Mouse (Mus musculus) NIH3T3 (cell line): Measurements from ENCODE around the gene Lef1.

Source experiments
- DNase-seq: peaks from one replicate; pipeline ENCODE4 v3.0.0-alpha.2; 2012; ENCODE audit warnings: low read depth

Lef1 gene

DNA sequence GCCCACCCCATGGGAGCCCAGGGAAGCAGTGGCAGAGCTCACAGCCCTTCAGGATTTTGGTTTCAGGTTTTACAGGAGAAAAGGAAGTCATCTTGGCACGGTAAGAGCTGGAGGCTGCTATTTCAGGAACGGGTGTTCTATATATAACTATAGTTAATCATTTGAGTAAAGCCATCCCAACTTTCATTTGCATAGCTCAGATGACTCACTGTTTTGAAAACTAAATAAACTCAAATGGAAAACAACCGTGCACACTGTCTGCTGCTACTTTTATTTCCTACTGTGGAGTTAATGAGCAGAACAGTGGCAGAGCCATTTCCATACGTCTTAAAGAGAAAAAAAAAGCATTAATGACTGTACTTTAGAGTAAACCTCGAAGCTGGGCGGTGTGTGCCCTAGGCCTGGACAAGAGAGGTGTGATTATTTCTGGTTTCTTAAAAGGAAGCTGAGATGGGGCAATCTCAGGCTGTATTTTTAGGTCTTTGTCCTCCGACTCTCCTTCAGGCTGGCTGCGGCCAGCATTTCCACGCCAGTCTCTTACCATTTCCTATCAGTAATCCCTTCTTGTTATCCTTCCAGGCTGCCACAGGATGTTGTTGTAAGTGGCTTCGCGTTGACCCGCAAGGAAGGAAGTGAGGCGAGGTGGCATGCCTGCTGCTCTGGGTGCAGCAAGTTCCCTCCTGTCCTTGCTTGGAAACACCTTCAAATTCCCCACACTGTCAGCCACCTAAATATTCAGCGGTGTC is 29.2 kb downstream of the Lef1 start:
- peak; percentile 20 for DNase-seq

GRCm38 (mm10) chr3:131140091-131140462 is 29.8 kb downstream of the Lef1 start:
- no peak for DNase-seq

DNA sequence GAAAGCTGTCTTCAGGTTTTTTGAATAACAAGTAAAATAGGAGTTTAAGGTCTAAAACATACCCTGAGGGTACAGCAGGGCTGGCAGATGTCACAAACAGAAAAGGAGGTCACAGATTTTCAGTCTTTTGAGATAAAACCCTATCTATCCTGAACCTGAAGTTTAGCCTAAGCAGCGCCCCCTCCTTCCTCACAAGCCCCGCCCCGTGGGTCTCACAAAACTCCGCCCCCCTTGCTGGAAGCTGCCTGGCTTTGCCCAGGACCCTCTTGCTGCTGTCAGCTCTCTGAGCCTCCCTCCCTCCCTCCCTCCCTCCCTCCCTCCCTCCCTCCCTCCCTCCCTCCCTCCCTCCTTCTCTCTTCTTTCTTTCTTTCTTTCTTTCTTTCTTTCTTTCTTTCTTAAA is 31.3 kb downstream of the Lef1 start:
- DNase-seq: no peak

DNA sequence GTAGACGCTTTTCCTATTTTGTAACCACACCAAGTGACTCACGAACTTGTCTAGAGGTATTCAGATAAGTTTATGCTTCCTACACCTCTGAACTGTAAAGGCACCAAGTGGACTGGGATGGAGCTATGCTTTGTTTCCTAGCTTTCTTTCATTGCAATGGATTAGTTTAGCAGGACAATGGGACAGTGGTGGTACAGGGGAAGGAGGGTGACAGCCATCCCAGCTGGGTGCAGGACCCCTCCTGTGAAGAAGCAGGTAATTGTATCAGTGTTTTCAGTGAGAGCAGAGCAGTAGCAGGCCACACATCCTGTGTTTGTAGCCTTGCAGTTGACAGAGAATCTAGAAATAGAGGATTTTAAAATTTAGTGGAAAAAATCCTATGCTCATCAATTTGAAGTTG is 34.0 kb downstream of the Lef1 start:
- no peak for DNase-seq

- no peak for DNase-seq
Observed at GRCm38 (mm10) chr3:131152921-131153320, 42.6 kb downstream of the Lef1 start.

GRCm38 (mm10) chr3:131153896-131154295 is 43.6 kb downstream of the Lef1 start:
- no peak for DNase-seq

DNA sequence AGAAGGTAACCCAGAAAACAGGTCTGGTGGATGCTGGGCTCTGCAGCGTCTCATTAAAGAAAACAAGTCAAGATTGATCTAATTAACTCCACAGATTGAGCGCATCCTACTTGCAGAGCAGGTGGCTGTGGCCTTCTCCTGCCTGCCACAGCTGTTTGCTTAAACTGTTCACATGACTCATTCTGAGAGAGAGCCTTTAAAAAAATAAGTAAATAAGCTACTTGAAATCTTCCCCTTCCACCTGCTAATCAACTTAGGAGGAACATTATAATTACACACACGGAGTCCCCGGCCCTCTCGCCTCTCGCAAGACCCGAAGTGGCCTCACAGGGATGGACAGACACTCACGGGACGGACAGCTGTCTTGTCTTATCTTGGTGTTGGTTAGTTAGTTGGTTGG is 44.3 kb downstream of the Lef1 start:
- no peak for DNase-seq

- DNase-seq: no peak
Observed at GRCm38 (mm10) chr3:131155066-131155465, 44.8 kb downstream of the Lef1 start.

DNA sequence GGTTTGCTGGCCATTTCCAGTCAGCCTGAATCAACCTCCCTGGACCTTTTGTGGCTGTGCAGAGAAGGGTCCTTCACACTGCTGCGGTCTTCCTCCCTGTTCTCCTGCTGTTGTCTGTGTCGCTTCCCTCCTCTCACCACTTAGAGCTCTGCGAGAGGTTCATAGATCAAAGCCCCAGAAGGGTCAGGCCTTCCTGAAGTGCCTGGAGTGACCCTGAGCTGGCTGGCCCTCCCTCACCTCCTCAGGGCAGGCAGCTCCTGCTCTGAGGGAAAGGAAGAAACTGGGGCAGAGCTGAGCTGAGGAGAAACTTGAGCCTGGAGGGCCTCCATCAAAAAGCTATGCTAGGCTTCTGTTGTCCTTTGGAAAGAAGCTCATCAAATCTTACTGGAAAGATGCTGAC is 45.4 kb downstream of the Lef1 start:
- DNase-seq: no peak

GRCm38 (mm10) chr3:131156377-131156776 is 46.1 kb downstream of the Lef1 start:
- DNase-seq: no peak

DNA sequence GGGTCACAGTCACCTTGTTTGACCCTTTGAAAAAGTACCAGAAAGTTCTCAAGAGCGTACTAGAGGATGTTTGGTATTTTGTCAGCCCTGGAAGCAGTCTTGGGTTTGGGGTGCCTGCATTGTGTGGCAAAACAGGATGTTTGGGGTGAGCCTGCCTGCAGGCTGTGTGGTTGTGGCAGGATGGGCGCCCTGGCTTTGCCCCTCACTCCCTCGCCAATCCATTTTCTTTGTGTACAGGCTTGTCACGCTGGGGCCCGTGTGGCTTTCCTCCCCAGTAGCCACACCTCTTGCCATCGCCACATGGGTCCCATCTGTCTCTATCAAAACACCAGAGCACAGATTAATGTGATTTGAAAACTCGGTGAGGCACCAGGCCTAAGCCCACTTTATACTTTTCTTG is 47.2 kb downstream of the Lef1 start:
- DNase-seq: no peak

DNA sequence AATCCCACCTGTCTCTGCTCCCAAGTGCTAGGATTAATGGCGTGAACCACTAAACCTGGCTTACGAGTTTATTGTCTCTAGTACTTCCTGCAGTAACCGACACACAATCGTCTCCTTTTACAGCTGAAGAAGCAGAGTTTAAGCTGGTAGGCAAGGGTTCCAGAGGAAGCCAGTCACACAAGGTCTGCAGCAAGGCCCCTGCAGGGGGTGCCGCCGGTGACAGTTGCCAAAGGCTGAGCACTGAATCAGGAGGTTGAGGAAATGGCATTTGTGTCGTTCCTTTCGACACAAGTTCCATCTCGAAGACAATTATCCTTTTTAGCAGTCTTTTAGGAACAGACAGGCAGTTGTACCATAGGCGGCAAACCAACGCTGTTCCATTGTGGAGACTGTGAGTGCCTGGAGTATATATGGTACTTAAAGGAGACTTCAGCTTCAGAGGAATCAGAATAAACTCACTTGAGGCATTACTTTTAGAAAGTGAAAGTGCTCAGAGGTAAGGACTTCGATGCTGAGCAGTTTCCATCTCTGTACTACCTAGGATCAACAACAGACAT is 49.0 kb downstream of the Lef1 start:
- DNase-seq: no peak

GRCm38 (mm10) chr3:131159881-131160615 is 49.8 kb downstream of the Lef1 start:
- DNase-seq: no peak

- DNase-seq: no peak
Observed at GRCm38 (mm10) chr3:131160921-131161320, 50.6 kb downstream of the Lef1 start.

GRCm38 (mm10) chr3:131167731-131168130 is 57.5 kb downstream of the Lef1 start:
- no peak for DNase-seq

- no peak for DNase-seq
Observed at GRCm38 (mm10) chr3:131169161-131169560, 58.9 kb downstream of the Lef1 start.

- DNase-seq: no peak
Observed at GRCm38 (mm10) chr3:131170099-131170643, 59.9 kb downstream of the Lef1 start.

DNA sequence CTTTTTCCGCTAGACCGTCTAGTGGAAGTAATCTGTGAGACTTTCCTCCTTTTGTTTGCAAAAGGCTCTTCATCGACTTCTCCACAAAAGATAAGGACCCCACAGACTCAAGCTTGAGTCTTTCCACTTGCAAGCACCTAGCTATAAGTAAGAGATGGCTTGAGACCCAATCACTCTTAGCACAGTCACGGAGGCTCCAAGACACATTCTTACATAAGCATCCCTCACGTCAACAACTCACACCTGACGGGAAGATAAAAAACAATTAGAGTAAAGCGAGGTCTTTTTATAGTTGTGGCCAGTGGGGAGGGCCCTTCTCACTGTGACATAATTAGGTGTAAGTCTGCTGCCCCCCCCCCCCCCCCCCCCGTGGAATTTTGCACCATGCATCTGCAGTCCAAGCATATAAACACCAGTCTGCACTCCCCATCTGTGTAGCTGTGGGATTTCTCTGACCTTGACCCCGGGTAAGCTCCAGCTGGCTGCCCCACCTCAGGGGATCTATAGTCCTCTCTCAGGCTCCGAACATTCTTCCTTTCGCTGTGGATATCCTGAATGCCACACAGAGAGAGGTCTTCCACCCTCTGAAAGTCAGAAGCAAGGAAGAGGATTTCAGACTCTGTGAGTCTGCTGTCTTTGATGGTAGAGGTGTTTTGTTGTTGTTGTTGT is 61.2 kb downstream of the Lef1 start:
- DNase-seq: no peak

DNA sequence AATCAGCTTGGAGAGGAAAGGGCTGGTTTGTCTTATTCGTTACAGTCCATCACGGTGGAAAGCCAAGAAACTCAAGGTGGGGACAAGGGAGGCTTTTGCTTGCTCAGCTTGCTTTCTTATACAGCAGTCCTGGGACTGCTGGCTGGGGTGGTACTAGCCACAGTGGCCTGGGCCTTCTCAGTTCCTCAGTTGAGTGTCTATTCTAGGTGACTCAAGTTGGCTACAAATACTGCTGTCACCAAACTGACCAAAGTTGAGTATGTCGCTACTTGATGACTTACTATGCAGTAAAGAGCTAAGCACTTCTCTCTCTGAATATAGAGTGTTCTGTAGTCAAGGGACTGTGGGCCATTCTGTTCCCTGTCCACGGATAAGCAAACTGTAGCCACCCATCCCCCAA is 62.0 kb downstream of the Lef1 start:
- DNase-seq: no peak

- DNase-seq: no peak
Observed at GRCm38 (mm10) chr3:131181006-131181405, 70.7 kb downstream of the Lef1 start.

GRCm38 (mm10) chr3:131182158-131182557 is 71.9 kb downstream of the Lef1 start:
- DNase-seq: no peak

DNA sequence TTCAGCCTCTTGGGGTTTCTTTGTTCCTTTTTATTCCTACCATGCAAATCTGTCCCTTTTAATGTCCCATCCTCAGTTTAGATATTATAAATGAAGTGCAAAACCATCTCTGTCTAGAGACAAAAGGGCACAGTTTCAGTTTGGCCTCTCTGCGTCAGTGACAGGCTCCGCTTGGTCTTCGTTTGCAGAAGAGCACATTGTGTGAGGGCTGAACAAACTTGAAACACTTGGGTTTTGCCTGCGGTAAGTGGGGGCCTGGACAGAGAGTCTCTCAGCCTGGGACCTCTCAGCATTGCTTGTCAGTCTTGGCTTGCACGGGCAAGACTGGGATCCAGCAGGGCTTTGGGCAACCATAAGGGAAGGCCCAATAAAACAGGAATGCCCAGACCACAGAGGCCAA is 75.9 kb downstream of the Lef1 start:
- no peak for DNase-seq

- DNase-seq: no peak
Observed at GRCm38 (mm10) chr3:131190239-131190638, 80.0 kb downstream of the Lef1 start.
